Mouse (Mus musculus): ENCODE measurements around the gene Gm36864. TPM values are rescaled to one million over a fixed set of nuclear protein-coding genes. Genes with fewer than 3 reads are reported as not detected.

Gm36864 gene
- polyA plus RNA-seq, 1 experiment from 2014 or later = not detected

GRCm38 (mm10) chr7:44291418-44291817 lies 55.4 kb downstream of the Gm36864 start:
- peaks cover 9% of the 10 kb centered on the region; the same call in 1 of the 2 replicates for H3K9me3 ChIP-seq
- WGBS = 57% methylated on average over 4 of the region's 4 CpGs

More at GRCm38 (mm10) chr7:44291418-44291817, 55.4 kb downstream of the Gm36864 start:
- no peak for DNase-seq (ENCODE audit: low spot score)
- H3K27ac ChIP-seq = no peak overlapping the region
- H3K4me3 ChIP-seq = no peak overlapping the region
- H3K4me1 ChIP-seq (replicated peaks) = no peaks in the 10 kb centered on the region
- H3K36me3 ChIP-seq = no peaks in the 10 kb centered on the region
- H3K27me3 ChIP-seq (ENCODE audit: insufficient read depth, poor library complexity, severe bottlenecking) = no peaks in the 10 kb centered on the region

Other genes starting within 250 kb of the Gm36864 start
- gene Klk1b11, start 240.3 kb upstream of the Gm36864 start, polyA plus RNA-seq (2016; fragmentation: Nextera tagmentation; extraction: Ambion mirVana) = not detected in 2 replicates
- not detected in 2 replicates for gene Klk1b26, start 224.0 kb upstream of the Gm36864 start, polyA plus RNA-seq (2016; fragmentation: Nextera tagmentation; extraction: Ambion mirVana)
- not detected in 2 replicates for gene Klk1b27, start 183.9 kb upstream of the Gm36864 start, polyA plus RNA-seq (2016; fragmentation: Nextera tagmentation; extraction: Ambion mirVana)
- not detected in 2 replicates for gene Klk1b21, start 133.8 kb upstream of the Gm36864 start, polyA plus RNA-seq (2016; fragmentation: Nextera tagmentation; extraction: Ambion mirVana)
- gene Klk1b22, start 123.5 kb upstream of the Gm36864 start, polyA plus RNA-seq (2016; fragmentation: Nextera tagmentation; extraction: Ambion mirVana) = not detected in 2 replicates
- not detected in 2 replicates for gene Klk1b16, start 99.4 kb upstream of the Gm36864 start, polyA plus RNA-seq (2016; fragmentation: Nextera tagmentation; extraction: Ambion mirVana)
- gene Klk1b24, start 47.9 kb upstream of the Gm36864 start, polyA plus RNA-seq (2016; fragmentation: Nextera tagmentation; extraction: Ambion mirVana) = not detected in 2 replicates
- not detected in 2 replicates for gene Klk1b3, start 38.0 kb upstream of the Gm36864 start, polyA plus RNA-seq (2016; fragmentation: Nextera tagmentation; extraction: Ambion mirVana)
- gene Klk1b4, start 28.7 kb upstream of the Gm36864 start, polyA plus RNA-seq (2016; fragmentation: Nextera tagmentation; extraction: Ambion mirVana) = not detected in 2 replicates
- not detected in 2 replicates for gene Klk1b5, start 20.2 kb upstream of the Gm36864 start, polyA plus RNA-seq (2016; fragmentation: Nextera tagmentation; extraction: Ambion mirVana)
- gene Klk1, start 10.8 kb upstream of the Gm36864 start, polyA plus RNA-seq (2016; fragmentation: Nextera tagmentation; extraction: Ambion mirVana) = not detected in 2 replicates
- 1.0 and 1.5 TPM in 2 replicates for gene 1700028J19Rik, start 10.5 kb downstream of the Gm36864 start, polyA plus RNA-seq (2016; fragmentation: Nextera tagmentation; extraction: Ambion mirVana)
- gene 2410002F23Rik, start 10.5 kb downstream of the Gm36864 start, polyA plus RNA-seq (2016; fragmentation: Nextera tagmentation; extraction: Ambion mirVana) = 173 and 174 TPM in 2 replicates
- 0.09 and 0.12 TPM in 2 replicates for gene Acp4, start 21.2 kb downstream of the Gm36864 start, polyA plus RNA-seq (2016; fragmentation: Nextera tagmentation; extraction: Ambion mirVana)
- gene Gm15517, start 25.3 kb downstream of the Gm36864 start, polyA plus RNA-seq (2016; fragmentation: Nextera tagmentation; extraction: Ambion mirVana) = not detected in 2 replicates
- gene Clec11a, start 70.7 kb downstream of the Gm36864 start, polyA plus RNA-seq (2016; fragmentation: Nextera tagmentation; extraction: Ambion mirVana) = 1.8 and 2.1 TPM in 2 replicates
- gene Shank1, start 74.1 kb downstream of the Gm36864 start, polyA plus RNA-seq (2016; fragmentation: Nextera tagmentation; extraction: Ambion mirVana) = 1.2 and 4.6 TPM in 2 replicates
- gene Syt3, start 147.9 kb downstream of the Gm36864 start, polyA plus RNA-seq (2016; fragmentation: Nextera tagmentation; extraction: Ambion mirVana) = 2.7 and 3.0 TPM in 2 replicates
- 2.1 and 2.7 TPM in 2 replicates for gene 1700008O03Rik, start 149.6 kb downstream of the Gm36864 start, polyA plus RNA-seq (2016; fragmentation: Nextera tagmentation; extraction: Ambion mirVana)
- 1.7 and 4.4 TPM in 2 replicates for gene Lrrc4b, start 192.8 kb downstream of the Gm36864 start, polyA plus RNA-seq (2016; fragmentation: Nextera tagmentation; extraction: Ambion mirVana)
- 0.78 and 1.8 TPM in 2 replicates for gene Aspdh, start 229.2 kb downstream of the Gm36864 start, polyA plus RNA-seq (2016; fragmentation: Nextera tagmentation; extraction: Ambion mirVana)
- 86.2 and 89.2 TPM in 2 replicates for gene Josd2, start 231.8 kb downstream of the Gm36864 start, polyA plus RNA-seq (2016; fragmentation: Nextera tagmentation; extraction: Ambion mirVana)